Mouse (Mus musculus) lung, adult 2 months (tissue): ENCODE results near the gene Kpna7.

ENCODE experiments used
- CTCF ChIP-seq: fragments of 200-500 bp; IDR thresholded peaks from 2 replicates; pipeline ENCODE4 v1.5.1; 2011; ENCODE audit warnings: mild to moderate bottlenecking, low read length, control low read depth; ENCODE audit not compliant: insufficient read depth
- POLR2A ChIP-seq: fragments of 200-500 bp; IDR thresholded peaks from 2 replicates; pipeline ENCODE4 v1.6.1; 2011; ENCODE audit warnings: low read depth, mild to moderate bottlenecking, control low read depth, low read length, borderline replicate concordance; ENCODE audit errors: extremely low read depth

GRCm38 (mm10) chr5:145116316-145116715 lies 32.5 kb upstream of the Kpna7 start:
- TF ChIP-seq POLR2A (no peak; the same call in 1 of the 2 replicates), CTCF (no peak)
